Mouse (Mus musculus): ENCODE measurements around the gene BC052040.

The BC052040 gene

DNA sequence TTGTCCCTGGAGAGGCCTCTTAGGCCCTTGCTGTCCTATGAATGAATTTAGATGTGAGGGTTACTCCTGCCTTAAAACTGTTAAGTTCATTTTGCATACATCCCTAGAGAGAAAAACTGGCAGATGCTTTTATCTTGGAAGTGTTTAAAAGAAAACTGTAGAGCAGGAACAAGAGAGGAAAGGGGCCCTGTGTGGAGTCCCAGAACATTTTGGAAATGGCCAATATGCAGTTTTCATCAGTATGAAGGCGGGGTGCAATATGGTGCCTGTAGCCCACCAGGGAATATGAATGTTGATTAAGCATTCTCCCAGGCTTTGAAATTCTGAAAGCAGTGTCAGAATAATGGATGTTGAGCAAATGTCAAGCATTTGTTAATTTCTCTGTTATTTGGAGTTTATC, 19.8 kb downstream of the BC052040 start:
- no peak for DNase-seq (ENCODE audit: low spot score)

DNA sequence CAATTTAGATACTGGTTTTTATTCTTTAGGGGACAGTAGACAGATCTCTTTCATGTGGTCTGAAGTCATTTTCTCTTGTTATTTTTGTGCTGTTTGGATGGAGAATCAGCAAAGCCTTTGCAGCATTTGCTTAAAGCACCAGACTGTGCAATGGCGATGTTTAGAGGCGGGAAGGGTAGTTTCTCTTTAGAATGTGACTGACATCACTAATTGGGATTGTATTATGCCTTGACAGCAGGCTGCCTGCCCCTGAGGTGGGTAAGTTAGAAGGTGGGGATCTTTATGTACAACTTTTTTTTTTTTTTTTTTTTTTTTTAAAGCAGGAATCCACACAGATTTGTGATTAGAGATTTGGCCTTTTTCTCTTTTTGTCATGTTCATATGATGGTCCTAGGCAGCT, 20.6 kb downstream of the BC052040 start:
- DNase-seq (ENCODE audit: low spot score), result no peak

DNA sequence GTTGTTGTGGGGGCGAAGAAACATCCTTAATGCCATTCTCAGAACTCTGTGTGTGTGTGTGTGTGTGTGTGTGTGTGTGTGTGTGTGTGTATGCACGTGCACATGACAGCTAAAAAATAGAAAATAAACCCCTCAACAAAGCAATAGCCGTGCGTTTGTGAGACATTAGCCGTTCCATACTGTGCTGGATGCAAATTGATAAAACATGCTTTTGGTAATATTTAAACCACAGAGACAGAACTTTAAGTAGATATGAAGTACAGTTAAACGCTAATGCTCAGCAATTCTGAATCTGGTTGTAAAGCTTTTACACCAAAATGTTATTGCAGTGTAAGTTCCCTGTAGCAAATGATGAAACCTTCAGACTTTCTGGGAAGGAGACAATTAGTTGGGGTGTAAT, 22.6 kb downstream of the BC052040 start:
- no peak for DNase-seq (ENCODE audit: low spot score)

DNA sequence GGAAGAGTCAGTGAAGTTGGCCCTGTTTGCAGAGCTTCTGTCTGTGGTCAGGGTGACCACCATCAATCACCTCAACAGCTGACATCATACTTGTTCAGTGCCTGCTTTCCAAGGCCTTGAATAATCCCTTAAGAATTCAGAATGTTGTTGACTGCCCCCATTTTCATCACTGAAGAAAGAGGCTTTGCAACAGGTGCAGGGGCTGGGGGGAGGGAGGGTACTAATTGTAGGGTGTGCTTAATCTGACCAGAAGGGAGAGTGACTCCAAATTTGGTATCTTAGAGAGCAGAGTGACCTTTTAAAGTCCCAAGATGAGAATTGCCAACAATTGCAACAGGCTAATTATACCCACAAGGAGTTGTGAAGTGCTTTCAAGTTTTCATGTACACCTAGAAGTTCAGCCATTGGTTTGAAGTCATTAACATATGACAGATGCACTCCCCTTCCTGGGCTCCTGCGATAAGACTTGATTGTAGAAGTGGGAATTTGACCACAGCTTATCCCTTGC, 24.4 kb downstream of the BC052040 start:
- DNase-seq (ENCODE audit: low spot score), result no peak

DNA sequence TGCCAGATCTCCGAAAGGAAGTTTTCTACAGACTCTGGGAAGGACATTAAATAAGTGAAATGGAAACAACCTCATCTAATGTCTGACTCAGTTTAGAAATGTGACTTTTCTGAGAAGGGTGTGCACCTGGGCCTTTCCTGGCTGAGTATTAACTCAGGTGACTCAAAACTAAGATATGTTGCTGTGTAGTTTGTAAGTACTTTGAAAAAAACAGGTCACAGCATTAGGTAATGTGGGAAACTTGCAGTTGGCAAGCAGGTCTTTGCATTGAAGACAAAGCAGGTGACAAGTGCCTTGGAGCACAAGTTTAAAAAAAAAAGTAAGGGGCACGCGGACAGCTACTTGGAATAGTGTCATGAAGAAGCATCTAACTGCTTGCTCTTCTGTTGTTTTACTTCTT, 27.5 kb downstream of the BC052040 start:
- DNase-seq (ENCODE audit: low spot score), result no peak

DNA sequence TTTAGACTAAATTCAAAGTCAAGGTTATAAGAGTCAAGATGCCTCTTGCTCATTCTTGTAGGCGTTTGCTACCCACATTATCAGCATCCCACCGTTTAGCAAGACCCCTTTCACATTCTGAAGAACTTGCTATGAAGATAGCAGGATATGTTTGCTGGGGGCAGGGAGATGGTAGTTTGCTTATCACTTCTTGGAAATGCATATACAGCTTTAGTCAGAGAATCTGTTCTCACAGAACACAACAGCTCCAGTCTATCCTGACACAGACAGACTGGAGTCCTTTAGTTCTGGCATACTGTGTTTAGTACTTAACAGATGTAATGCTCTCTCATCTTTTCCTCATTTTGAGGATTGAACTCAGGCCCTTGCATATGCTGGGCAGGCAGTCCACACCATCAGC, 28.6 kb downstream of the BC052040 start:
- no peak for DNase-seq (ENCODE audit: low spot score)

DNA sequence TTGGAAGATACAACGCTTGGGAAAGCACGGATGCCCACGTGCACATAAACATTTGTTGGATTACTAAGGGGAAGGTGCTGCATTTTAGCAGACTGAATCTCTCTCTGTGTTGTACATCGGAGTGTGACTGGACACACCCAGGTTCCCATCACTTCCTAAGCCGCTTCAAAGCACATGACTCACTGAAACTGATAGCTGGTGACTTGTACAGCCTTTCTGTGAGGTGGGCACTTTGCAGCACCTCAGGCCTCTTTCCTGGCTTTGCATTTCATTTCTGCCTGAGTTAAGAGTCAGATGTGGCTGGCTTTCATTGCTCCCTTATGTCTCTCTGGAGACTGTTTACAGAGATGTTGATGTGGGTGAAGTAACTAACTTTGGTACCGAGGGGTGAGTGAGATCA, 29.0 kb downstream of the BC052040 start:
- no peak for DNase-seq (ENCODE audit: low spot score)

DNA sequence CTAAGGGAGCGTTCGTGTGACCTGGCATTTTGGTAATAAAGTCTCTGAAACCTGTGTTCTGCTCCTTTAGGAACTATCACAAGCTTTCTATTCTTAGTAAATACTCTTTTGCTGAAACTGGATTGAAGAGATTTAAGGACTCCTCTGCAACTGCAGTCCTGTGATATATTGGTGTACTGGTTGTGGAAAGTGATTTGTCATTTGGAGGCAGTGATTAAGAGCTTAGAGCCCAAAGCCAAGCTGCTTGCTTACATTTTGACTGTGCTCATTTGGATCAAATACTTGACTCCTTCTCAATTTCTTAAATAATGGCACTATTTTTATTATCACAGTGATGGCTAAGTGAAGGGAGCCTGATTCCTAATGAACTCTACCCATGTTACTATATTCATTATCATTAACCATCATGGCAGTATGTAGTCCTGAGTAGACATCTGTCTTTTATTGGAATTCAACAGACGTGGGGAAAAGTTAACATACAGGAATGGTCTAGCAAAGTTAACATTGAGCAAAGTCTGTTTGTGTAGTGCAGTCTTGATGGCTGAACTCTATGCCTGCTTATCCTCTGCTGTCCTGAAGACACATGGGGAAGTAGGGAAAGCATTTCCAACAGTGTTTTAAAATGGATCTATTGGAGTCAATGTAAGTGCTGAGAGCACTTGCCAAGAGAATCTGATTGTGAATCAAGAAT, 32.5 kb downstream of the BC052040 start:
- no peak for DNase-seq (ENCODE audit: low spot score)

DNA sequence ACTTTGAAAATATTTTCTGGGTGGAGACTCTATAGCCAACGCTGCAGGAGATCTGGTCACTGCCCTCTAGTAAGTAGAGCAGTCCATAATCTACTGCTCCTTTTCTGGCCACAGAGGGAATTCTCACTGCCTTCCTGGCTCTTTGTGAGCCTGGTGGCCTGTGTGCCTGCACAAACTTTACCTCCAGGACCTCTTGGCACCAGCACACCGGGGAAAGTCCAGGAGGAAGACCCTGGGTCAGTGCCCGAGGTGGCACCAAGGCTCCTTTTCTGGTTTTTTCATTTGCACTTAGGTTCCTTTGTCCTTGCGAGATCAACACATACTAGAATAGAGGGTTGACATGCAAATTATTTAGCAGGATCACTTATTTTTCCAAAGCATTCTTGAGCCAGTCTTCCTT, 47.0 kb downstream of the BC052040 start:
- no peak for DNase-seq (ENCODE audit: low spot score)

DNA sequence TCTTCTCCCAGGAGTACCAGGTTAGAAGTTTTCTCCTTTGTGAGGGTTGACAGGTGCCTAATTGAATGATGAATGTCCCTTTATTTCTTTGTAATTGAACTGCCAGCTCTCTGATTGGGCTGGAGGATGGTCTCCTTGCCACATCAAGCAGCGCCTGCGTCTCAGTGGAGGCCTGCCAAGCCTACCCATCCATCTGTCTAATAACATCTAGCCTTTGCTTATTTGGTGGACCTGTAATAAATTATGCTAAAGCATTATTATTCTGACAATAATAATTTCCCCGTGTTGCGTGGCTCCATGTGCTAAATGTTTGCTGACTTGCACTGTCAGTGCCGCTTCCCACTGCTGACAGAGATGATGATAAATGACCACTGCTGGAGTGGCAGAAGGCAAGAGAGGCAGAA, 49.5 kb downstream of the BC052040 start:
- no peak for DNase-seq (ENCODE audit: low spot score)

DNA sequence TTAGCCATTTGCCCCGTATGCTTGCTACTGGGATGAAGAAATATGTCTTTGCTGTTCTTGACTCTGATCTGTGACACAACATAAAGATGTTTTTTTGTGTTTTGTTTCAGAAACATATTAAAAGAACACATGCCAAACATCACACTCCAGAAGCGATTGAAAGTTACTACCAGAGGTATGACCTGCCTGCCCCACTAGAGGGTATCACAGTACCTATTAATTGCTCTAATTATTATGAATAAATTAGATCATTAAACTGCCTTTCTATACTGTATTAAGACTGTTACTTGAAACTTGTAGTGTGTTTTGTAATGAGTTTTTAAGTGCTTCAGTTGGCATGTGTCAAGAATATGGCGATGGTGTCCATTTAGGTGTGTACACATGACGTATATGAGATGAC, 50.3 kb downstream of the BC052040 start:
- DNase-seq (ENCODE audit: low spot score), result no peak

DNA sequence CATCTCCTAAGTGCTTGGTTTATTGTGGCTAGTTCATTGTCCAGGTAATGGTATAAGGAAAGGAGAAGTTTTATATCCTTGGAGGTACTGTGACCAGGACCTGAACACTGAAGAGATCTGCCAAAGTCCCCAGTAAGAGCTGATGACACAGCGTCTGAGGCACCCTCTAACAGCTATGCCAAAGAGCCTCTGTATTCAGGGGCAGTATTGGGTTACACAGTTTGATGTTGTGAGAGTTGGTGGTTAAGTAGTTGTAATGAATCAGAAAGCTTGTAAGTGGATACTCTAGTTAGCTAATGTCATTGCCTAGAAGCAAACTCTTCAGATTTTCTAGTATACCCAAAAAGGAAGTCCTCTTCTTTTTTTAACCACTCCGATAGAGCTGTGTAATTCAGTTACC, 68.7 kb downstream of the BC052040 start:
- no peak for DNase-seq (ENCODE audit: low spot score)

DNA sequence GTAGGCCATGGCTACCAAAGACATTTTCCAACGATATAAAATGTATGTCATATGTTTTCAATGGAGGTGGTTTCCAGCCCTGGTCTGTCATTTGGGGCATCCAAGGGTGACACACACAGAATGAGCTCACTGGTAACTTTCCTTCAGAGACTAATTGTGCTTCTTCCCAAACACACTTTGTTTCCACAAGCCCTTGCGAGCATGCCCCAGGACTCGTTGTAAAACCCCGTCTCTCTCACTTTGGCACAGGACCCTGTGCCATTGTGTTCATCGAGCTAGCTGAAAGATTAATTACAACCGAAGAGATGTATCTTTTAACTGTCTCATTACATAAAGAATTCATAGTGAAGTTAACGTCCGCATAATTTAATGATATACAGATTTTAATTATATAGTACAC, 78.2 kb downstream of the BC052040 start:
- no peak for DNase-seq (ENCODE audit: low spot score)

DNA sequence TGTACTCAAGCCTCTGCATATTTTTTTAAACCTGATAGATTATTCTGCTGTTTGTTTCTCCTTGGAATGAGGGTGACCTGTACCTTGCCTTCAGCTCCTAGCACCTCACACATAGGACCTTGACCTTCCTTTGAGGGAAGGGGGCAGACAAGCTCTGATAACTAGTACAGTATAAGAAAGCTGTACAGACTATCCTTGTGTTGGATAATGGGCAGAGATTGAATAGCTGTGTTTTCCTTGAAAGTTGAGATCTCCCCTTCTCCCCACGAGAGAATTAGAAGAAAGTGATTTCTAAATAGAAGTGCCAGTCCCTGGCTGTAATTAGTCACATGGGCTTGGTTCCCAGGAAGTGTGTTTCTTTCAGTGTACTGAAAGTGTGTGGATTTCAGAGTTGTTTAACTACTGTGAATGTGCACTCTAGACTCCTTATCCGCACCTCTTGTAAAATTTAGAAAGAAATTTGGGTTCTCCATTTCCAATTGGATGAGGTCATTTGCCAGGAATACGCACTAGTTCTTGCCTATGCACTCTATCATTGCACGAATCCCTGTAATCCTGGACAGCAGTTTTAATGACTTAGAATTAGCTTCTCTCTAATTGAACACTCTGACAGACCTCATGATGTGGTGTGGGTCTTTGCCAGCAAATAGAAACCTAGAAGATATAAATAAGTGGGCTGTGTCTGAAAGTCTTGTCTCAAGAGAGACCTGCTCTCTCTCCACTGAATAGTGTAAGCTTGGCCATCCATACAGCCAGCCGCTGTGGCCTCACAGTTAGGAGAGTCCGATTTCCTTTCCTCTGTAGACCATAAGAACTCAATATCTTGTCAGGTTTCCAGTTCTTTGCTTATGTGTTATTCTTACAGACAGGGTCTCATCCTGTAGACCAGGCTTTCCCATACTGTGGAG, 79.0 kb downstream of the BC052040 start:
- no peak for DNase-seq (ENCODE audit: low spot score)

DNA sequence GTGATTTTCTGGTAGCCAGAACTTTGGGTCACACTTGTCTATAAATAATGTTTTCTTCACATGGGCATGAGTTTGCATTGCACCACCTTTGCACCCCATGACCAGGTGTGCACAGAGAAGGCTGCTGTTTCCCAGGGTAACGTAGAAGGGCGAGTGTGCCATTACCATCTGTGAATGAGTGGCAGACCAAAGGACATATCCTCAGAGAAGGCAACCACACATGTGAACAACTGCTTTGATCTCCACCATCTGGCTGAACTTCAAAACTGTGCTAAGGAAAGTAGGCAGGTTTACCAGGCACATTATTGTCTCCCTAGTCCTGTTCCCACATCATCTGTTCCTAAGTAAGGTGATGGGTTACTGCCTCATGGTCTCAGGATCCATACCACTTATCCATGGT, 86.0 kb downstream of the BC052040 start:
- no peak for DNase-seq (ENCODE audit: low spot score)

DNA sequence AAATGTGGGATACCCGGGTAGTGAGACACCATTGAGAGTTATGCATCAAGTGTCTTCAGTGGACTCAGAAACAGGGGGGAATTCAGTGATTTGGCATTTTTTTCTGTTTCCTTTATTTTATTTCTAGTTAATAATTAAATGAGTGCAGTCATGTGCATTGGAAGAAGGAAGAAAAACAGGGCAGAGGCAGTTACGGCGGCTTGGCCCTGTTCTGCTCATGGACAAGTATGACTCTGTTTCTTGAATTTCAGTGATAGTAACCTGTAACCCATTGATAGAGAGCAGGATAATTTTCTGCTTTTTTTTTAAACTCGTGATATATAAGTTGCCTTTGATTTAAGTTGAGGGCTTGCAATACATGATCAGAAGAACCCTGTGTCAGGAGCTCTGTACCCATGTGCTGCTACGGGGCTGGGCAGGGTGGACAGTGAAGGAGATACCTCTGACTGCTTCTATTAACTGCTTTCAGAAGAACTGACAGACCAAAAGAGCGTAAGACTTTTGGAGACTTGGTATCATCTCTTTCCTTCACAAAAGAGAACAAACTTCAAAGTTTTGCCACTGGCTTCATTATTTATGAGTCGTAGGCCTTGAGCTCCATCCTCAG, 91.6 kb downstream of the BC052040 start:
- no peak for DNase-seq (ENCODE audit: low spot score)

DNA sequence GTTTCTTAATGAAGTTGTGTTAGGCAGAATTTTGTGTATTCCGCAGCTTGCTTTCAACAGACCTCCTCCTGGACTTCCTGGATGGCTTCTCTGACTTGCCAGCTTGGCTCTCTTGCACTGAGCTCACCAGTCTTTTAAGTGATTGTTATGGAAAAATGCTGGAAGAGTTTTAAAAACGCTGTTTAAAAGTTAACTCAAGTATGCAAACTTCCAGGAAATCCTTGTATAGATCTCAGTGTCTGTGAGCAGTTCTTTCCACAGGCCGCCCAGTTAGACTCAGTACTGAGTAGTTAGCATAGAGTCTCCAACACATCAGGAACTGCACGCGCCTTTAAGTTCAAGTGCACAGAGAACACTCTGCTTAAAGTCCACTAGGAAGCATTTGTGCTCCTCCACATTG, 97.3 kb downstream of the BC052040 start:
- DNase-seq (ENCODE audit: low spot score), result no peak

DNA sequence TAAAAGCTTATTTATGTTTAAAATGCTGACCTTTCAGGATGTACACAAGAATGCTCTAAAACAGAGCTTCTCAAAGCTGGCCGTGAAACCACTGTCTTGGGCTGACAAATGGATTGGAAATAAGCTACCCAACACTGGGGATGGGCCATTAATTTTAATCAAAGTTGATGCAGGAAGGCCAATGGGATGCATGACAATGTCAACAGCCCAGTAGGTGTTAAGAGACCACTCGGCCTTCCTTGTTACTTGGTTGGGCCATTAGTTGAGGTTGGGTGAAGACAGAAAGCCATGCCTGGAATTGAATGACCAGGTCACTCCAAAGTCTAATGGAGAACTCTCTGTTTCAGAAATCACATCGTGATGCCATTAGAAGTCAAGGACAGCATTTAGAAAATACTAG, 103.7 kb downstream of the BC052040 start:
- DNase-seq (ENCODE audit: low spot score), result no peak

DNA sequence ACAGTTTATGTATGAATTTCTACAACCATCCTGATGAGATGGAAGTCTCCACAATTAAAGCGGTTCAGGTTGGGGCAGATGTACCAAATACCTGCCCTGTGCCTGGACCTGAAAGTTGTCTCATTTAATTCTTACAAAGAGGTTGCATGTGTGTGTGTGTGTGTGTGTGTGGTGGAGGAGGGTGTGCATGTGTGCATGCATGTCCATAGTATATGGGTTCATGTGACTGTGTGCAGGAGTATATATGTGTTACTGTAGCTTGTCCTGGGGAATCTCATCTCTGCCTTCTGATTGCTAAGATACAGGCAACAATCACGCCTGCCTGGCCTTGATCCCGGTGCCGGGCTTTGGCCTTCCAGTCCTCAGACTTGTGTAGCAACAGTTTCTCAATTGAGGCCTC, 106.1 kb downstream of the BC052040 start:
- no peak for DNase-seq (ENCODE audit: low spot score)

DNA sequence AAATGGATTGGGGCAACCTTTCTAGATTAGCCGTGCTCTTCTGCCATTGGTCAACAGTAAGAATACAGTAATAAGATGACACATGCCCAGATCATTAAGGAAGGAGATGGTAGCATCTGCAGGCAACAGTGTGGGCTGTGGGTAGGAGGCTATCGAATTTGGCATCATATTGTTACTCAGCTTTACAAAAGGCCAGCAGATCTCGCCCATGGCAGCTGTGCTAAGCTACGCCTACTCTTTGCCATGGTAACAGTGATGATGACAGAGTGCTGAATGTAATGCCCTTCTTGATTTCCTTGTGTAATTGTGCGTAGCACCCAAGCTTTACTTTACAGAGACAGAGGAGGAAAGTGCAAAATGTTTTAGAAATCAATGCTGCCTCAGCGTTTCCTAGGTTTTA, 106.8 kb downstream of the BC052040 start:
- DNase-seq (ENCODE audit: low spot score), result no peak

DNA sequence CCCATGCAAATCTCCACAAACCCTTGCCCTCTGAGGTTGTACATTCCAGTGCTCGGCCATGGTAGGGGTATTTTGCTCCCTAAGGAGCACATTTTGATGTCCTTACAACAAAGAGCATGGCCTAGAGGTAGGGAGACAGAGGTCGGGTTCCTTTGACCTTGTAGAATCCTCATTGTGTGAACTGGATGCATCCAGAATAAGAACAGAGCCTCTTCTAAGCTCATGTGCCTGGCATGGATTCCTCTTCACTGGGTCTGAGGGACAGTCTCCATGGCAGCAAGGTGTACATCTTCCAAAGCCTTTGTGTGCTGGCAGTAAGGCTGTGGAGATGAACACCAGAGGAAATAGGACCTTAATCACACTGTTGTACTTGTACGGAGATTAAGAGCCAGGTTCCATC, 112.3 kb downstream of the BC052040 start:
- DNase-seq (ENCODE audit: low spot score), result no peak

DNA sequence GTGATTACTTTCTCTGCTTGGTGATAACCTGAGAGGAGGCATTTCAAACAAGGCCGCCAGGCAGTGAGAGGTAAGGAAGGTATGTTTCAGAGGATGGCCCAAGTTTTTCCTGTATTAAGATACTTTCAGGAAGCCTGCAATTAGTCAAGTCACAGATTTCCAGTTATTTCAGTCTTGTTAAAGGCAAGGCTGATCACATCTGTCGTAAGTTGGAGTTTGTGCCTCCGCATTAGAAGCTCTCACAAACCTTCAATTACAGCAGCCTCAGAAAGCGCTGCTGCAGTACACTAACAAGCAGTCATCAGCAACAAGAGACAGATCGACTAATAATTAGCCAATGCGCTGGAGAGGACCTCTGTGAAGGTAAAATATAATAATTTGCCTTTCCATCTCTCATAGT, 112.9 kb downstream of the BC052040 start:
- no peak for DNase-seq (ENCODE audit: low spot score)

DNA sequence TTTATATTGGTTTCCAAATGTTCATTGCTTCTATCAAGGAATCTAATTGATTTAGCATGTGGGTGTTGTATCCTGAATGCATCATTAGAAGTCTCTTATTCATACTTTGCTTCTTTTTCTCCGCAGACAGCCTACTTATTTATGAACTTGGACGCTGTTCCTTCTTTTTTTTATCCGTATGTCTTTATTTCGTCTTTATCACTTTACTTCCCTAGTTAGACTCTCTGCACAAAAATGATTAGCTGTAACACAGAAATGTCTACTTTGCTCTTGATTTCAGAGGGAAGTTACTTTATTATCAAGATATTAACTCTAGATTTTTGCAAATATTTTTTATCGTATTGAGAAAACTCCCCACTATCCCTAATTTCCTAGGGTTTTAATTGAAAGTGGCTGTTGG, 117.5 kb downstream of the BC052040 start:
- DNase-seq (ENCODE audit: low spot score), result no peak
